Mouse (Mus musculus): ENCODE results near the gene Trappc4. TPM values are rescaled to one million over a fixed set of nuclear protein-coding genes. Genes with fewer than 3 reads are reported as not detected.
"Not testable (repeated sequence)": the region's sequence is repeated elsewhere in the genome, so short reads cannot be mapped to it uniquely, and the experiment has no call there.

Trappc4 gene
- polyA plus RNA-seq, 1 experiment from 2014 or later = 347 TPM

DNA sequence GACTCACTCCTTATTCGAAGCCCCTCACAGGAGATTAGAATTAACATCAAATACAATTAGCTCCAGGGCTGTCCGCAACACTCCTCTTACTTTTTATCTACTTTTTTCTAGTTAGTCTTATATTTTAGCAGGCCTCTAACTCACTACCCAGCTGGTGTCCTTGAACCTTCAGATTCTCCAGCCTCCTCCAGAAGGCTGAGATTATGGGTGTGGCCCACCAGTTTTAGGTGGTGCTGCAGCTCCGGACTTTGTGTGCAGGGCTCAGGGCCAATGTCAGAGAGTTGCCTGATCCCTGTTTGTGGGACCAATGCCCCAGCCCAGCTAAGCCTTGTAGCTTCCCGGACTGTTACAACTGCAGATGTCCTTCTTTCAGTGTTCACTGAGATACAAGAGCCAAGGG, 16.2 kb upstream of the Trappc4 start:
- Histone ChIP-seq H3K9ac (ENCODE audit: low read length) (no peak overlapping the region), H3K9me3 (replicated peaks; ENCODE audit: control insufficient read depth, low read length) (no peaks in the 10 kb centered on the region; the same call in 1 of the 2 replicates), H3K4me3 (ENCODE audit: low read depth, low read length) (no peak overlapping the region), H3K4me1 (ENCODE audit: control insufficient read depth, insufficient read depth, low read length) (no peaks in the 10 kb centered on the region), H3K27ac (ENCODE audit: low read depth, low read length) (no peak overlapping the region), H3K27me3 (replicated peaks; ENCODE audit: control insufficient read depth, insufficient read depth, low read length) (no peaks in the 10 kb centered on the region), H3K36me3 (ENCODE audit: control insufficient read depth, insufficient read depth, low read length) (no peaks in the 10 kb centered on the region), H3K4me2 (ENCODE audit: low read length) (no peak overlapping the region)
- no peak for ATAC-seq
- DNase-seq (ENCODE audit: low spot score) = no peak
- 91% methylated on average over 4 of the region's 4 CpGs for whole genome bisulfite sequencing

DNA sequence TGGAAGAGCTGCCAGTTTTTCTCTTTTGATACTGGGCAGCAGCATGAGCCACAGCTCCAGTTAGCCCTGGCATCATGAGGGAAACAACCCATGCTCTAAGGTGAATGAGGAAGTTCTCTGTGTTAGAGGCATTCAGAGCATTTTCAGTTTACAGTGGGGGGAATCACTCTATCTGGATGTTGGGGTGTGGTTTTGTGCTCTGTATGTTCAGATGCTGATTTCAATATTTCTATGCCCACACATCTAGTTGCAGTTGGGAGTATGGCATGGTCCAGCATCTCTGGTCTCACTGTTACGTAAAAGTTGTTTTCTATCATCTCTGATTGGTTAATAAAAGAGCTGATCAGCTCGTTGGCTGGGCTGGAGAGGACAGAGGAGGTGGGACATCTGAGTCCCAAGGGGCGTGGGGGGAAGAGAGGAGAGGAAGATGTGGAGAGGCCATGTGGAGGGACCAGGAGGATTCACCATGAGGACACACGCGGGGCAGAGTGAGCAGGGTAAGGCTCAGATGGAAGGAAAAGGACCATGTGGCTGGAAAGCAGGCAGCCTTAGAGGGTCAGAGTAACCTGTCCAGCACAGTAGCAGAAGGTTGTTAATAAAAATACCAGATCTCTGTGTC, 13.0 kb upstream of the Trappc4 start:
- no peak for DNase-seq (ENCODE audit: low spot score)
- Histone ChIP-seq H3K27ac (ENCODE audit: low read depth, low read length) (no peak overlapping the region), H3K36me3 (ENCODE audit: control insufficient read depth, insufficient read depth, low read length) (no peaks in the 10 kb centered on the region), H3K4me2 (ENCODE audit: low read length) (no peak overlapping the region), H3K4me1 (ENCODE audit: control insufficient read depth, insufficient read depth, low read length) (peaks cover 6% of the 10 kb centered on the region), H3K9me3 (replicated peaks; ENCODE audit: control insufficient read depth, low read length) (no peaks in the 10 kb centered on the region; the same call in 1 of the 2 replicates), H3K27me3 (replicated peaks; ENCODE audit: control insufficient read depth, insufficient read depth, low read length) (no peaks in the 10 kb centered on the region), H3K4me3 (ENCODE audit: low read depth, low read length) (no peak overlapping the region), H3K9ac (ENCODE audit: low read length) (no peak overlapping the region)
- no peak for ATAC-seq
- 77% methylated on average over 5 of the region's 5 CpGs for WGBS

DNA sequence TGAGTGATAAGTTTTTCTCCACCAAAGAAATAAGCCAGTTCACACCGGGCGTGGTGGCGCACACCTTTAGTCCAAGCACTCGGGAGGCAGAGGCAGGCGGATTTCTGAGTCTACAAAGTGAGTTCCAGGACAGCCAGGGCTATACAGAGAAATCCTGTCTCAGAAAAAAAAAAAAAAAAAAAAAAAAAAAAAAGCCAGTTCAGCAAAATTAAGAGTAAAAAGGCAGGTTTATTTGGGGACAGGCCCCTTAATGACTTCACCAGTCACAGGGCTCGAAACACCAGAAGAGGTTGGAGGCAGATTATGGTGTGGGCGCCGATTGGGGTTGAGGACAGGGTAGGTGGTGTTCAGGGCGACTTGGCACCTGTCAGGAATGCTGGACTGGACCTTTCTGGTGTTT, 12.3 kb upstream of the Trappc4 start:
- ATAC-seq; DNase-seq (ENCODE audit: low spot score); H3K4me2 ChIP-seq (ENCODE audit: low read length); H3K27me3 ChIP-seq (replicated peaks; ENCODE audit: control insufficient read depth, insufficient read depth, low read length); H3K36me3 ChIP-seq (ENCODE audit: control insufficient read depth, insufficient read depth, low read length); H3K4me3 ChIP-seq (ENCODE audit: low read depth, low read length); H3K9ac ChIP-seq (ENCODE audit: low read length); H3K27ac ChIP-seq (ENCODE audit: low read depth, low read length); H3K9me3 ChIP-seq (replicated peaks; ENCODE audit: control insufficient read depth, low read length); H3K4me1 ChIP-seq (ENCODE audit: control insufficient read depth, insufficient read depth, low read length): not testable (repeated sequence)
- 94% methylated on average over 9 of the region's 9 CpGs for WGBS

DNA sequence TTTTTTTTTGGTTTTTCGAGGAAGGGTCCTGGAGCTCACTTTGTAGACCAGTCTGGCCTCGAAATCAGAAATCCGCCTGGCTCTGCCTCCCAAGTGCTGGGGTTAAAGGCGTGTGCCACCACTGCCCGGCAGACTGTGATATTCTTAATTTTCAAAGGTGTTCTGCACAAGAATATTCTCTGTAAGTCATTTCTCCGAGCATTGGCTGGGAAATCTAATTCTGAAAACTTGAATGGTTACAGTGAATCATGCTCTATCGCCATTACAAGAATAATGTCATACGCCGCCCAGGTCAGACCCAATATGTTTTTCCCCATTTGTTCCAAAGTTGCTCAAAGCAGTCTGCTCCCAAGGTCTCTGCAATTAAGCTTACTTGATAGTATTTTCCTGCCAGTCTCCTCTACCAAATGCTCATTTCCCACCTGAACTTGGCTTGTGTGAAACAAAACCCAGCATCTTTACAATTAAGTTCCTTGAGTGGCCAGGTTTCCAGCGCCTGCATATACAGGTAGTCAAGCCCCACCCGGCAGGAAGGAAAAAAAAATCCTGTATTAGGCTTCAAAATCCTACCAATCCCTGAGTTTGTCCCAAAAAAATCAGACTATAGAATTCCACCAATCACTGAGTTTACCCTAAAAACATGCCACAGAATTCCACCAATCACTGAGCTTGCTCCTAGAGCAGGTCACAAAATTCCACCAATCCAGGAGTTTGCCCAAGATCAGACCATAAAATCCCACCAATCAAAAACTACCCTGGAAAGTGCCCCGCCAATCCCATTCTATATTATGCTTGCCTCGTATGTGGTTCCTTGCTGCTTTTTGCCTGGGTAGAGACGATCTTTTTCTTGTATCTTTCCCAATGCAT, 11.4 kb upstream of the Trappc4 start, which contains the start of gene Ccdc84:
TSS of gene Ccdc84 (minus strand) at position 51 of the 867 bp plus-strand sequence.
- 82% methylated on average over 14 of the region's 14 CpGs for WGBS
- Histone ChIP-seq H3K9ac (ENCODE audit: low read length) (peak within 1 kb of the TSS; percentile 84), H3K4me1 (ENCODE audit: control insufficient read depth, insufficient read depth, low read length) (peaks cover 6% of the 10 kb centered on the region), H3K9me3 (replicated peaks; ENCODE audit: control insufficient read depth, low read length) (no peaks in the 10 kb centered on the region; the same call in 1 of the 2 replicates), H3K27ac (ENCODE audit: low read depth, low read length) (peak within 1 kb of the TSS; percentile 74), H3K36me3 (ENCODE audit: control insufficient read depth, insufficient read depth, low read length) (peaks cover 12% of the 10 kb centered on the region; the same call in 1 of the 2 replicates), H3K4me3 (ENCODE audit: low read depth, low read length) (peak within 1 kb of the TSS; percentile 72), H3K4me2 (ENCODE audit: low read length) (peak within 1 kb of the TSS; percentile 94), H3K27me3 (replicated peaks; ENCODE audit: control insufficient read depth, insufficient read depth, low read length) (no peaks in the 10 kb centered on the region)
- DNase-seq (ENCODE audit: low spot score) = no peak
- no peak for ATAC-seq

DNA sequence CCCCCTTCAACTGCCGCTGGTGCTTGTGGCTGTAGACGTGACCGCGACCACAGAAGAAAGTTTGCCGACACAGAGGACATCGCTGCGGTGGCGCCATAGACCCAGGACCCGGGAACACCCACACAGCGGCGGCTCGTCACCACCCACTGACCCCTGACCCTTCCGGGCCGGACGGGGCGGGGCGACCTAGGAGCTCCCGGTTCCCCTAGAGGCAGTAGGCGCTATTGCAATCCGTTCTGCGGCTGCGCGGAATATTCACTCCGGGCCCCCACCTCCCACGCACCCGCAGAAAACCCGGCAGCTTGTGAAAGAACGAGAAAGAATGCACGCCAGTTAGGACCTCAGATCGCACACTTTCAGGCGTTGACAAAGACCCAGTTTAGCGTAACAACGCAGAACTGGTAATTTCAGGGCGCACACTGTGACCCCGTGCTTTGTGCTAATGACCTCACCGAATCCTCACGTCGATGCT, 10.5 kb upstream of the Trappc4 start:
- Histone ChIP-seq H3K9me3 (replicated peaks; ENCODE audit: control insufficient read depth, low read length) (no peaks in the 10 kb centered on the region; the same call in 1 of the 2 replicates), H3K9ac (ENCODE audit: low read length) (peak overlapping the region; percentile 84), H3K4me1 (ENCODE audit: control insufficient read depth, insufficient read depth, low read length) (peaks cover 6% of the 10 kb centered on the region), H3K36me3 (ENCODE audit: control insufficient read depth, insufficient read depth, low read length) (peaks cover 18% of the 10 kb centered on the region), H3K4me2 (ENCODE audit: low read length) (peak overlapping the region; percentile 94), H3K4me3 (ENCODE audit: low read depth, low read length) (peak overlapping the region; percentile 72), H3K27ac (ENCODE audit: low read depth, low read length) (peak overlapping the region; percentile 74), H3K27me3 (replicated peaks; ENCODE audit: control insufficient read depth, insufficient read depth, low read length) (no peaks in the 10 kb centered on the region)
- DNase-seq (ENCODE audit: low spot score) = peak; percentile 93
- WGBS = under 1% methylated on average over 38 of the region's 38 CpGs
- ATAC-seq = peak; percentile 91

DNA sequence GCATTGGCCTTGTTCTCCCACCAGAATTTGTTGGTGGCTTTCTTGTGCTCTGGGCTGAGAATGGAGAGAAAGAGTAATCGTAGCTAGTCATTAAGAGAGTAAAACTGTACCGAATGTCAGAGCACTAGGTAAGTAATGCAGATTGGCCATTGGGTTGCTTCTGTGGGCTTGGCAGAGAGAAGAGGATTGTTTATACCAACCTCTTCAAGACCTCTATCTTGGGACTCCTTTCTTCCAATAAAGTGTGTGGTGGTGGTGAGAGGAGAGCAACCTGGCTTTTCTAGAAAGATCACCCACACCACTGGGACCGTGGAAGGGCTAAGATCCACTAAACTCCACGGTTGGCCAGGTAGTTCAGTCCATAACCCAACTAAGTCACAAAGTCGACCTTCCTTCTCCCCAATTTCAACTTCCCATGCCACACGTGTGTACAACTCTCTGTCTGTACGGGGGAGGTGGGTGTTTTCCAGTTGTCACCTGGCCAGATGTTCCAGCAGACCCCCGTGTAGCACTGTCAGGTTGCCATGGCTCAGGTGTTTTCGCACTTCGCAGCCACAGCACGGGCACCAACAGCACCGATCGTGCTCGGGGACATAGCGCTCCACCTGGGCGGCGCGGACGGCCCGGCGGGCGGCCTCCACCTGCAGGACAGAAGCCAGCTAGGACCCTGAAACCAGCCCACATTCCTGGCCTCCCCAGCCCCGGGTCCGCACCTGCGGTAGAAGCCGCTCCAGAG, 9.9 kb upstream of the Trappc4 start:
- DNase-seq (ENCODE audit: low spot score) = no peak
- H3K9me3 ChIP-seq (replicated peaks; ENCODE audit: control insufficient read depth, low read length) = no peaks in the 10 kb centered on the region; the same call in 1 of the 2 replicates
- no peaks in the 10 kb centered on the region for H3K27me3 ChIP-seq (replicated peaks; ENCODE audit: control insufficient read depth, insufficient read depth, low read length)
- WGBS = 9% methylated on average over 26 of the region's 26 CpGs
- H3K27ac ChIP-seq (ENCODE audit: low read depth, low read length) = no peak overlapping the region
- H3K4me1 ChIP-seq (ENCODE audit: control insufficient read depth, insufficient read depth, low read length) = peaks cover 6% of the 10 kb centered on the region
- H3K4me3 ChIP-seq (ENCODE audit: low read depth, low read length) = peak overlapping the region; percentile 72
- H3K36me3 ChIP-seq (ENCODE audit: control insufficient read depth, insufficient read depth, low read length) = peaks cover 24% of the 10 kb centered on the region
- H3K4me2 ChIP-seq (ENCODE audit: low read length) = peak overlapping the region; percentile 94
- no peak for ATAC-seq
- H3K9ac ChIP-seq (ENCODE audit: low read length) = peak overlapping the region; percentile 84

DNA sequence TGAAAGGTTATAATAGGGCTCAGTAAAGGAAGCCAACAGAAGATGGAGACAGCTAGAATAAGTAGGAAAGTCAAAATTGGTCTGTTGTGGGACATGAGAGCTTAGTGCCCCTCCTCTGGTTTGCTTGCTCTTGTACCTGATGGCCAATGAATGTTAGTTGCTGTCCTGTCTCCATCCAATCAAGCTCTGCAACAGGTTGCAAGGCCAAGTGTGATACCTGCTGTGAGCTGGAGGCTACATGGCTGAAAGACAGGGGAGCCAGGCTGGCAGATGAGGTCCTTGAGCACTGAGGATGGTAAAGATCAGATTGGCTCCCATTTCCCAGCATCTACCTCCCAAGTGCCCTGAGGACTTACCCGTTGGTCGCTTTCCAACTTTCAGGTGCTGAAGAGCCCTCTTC, 5.4 kb upstream of the Trappc4 start:
- peaks cover 13% of the 10 kb centered on the region for H3K4me1 ChIP-seq (ENCODE audit: control insufficient read depth, insufficient read depth, low read length)
- no peak for DNase-seq (ENCODE audit: low spot score)
- H3K4me2 ChIP-seq (ENCODE audit: low read length) = no peak overlapping the region
- no peak for ATAC-seq
- no peak overlapping the region for H3K27ac ChIP-seq (ENCODE audit: low read depth, low read length)
- H3K4me3 ChIP-seq (ENCODE audit: low read depth, low read length) = no peak overlapping the region
- H3K27me3 ChIP-seq (replicated peaks; ENCODE audit: control insufficient read depth, insufficient read depth, low read length) = no peaks in the 10 kb centered on the region
- H3K36me3 ChIP-seq (ENCODE audit: control insufficient read depth, insufficient read depth, low read length) = peaks cover 59% of the 10 kb centered on the region
- no peak overlapping the region for H3K9ac ChIP-seq (ENCODE audit: low read length)
- no peaks in the 10 kb centered on the region for H3K9me3 ChIP-seq (replicated peaks; ENCODE audit: control insufficient read depth, low read length)
- WGBS = 93% methylated on average over 2 of the region's 2 CpGs

DNA sequence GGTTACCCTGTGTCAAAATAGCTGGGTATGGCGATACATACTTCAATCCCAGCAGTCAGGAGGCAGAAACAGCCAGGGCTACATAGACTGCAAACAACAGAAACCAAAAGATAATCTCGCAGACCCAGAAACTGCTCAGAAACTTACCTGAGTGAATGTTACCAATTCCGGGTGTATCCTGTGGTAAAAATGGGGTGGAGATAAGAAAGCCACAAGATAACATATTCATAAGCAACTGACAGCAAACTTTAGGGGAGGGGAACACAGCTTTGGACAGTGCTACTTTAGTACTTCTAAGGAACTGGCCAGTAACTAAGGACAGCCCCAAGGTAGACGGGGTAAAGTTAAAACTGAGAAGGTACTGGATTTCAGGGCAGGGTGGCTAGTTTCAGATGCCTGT, 4.9 kb upstream of the Trappc4 start:
- Histone ChIP-seq H3K27ac (ENCODE audit: low read depth, low read length) (no peak overlapping the region), H3K9me3 (replicated peaks; ENCODE audit: control insufficient read depth, low read length) (no peaks in the 10 kb centered on the region), H3K9ac (ENCODE audit: low read length) (no peak overlapping the region), H3K4me3 (ENCODE audit: low read depth, low read length) (no peak overlapping the region), H3K36me3 (ENCODE audit: control insufficient read depth, insufficient read depth, low read length) (peaks cover 59% of the 10 kb centered on the region), H3K27me3 (replicated peaks; ENCODE audit: control insufficient read depth, insufficient read depth, low read length) (no peaks in the 10 kb centered on the region), H3K4me1 (ENCODE audit: control insufficient read depth, insufficient read depth, low read length) (peaks cover 11% of the 10 kb centered on the region), H3K4me2 (ENCODE audit: low read length) (no peak overlapping the region)
- no peak for ATAC-seq
- DNase-seq (ENCODE audit: low spot score) = no peak
- WGBS = 88% methylated on average over 4 of the region's 4 CpGs
